Mouse (Mus musculus) lung, embryonic 16.5 days (tissue): ENCODE measurements at regions not wholly inside any gene's neighbourhood (a gene's known extent, or its start where the extent isn't known, plus 50 kb on each side); places are given as distances from the start of the nearest gene placed in this dataset.
A peak's percentile ranks its signal among the peaks of the same experiment; 100 is the strongest.

Source experiments
- ATAC-seq: fragments of 200-750 bp; cut with Nextera tagmentation; 2 replicates; pipeline ENCODE4 v1.8.0; 2017; ENCODE audit warnings: low read depth, mild to moderate bottlenecking, moderate library complexity
- H3K27ac ChIP-seq: fragments of 300-500 bp; sonication (generic); 2 replicates; pipeline ENCODE4 v1.5.1; 2014; ENCODE audit warnings: mild to moderate bottlenecking, control low read depth, low read length
- H3K27me3 ChIP-seq: fragments of 300-500 bp; sonication (generic); 2 replicates; pipeline ENCODE4 v1.6.1; 2014; ENCODE audit warnings: low read depth, low read length, mixed read lengths; ENCODE audit not compliant: control insufficient read depth, insufficient read depth
- H3K36me3 ChIP-seq: fragments of 300-500 bp; sonication (generic); 2 replicates; pipeline ENCODE4 v1.6.1; 2014; ENCODE audit warnings: low read length; ENCODE audit not compliant: control insufficient read depth, insufficient read depth
- H3K4me1 ChIP-seq: fragments of 300-500 bp; sonication (generic); replicated peaks from 2 replicates; pipeline ENCODE4 v1.6.1; 2014; ENCODE audit warnings: low read length, mixed read lengths; ENCODE audit not compliant: control insufficient read depth, insufficient read depth
- H3K4me2 ChIP-seq: fragments of 300-500 bp; sonication (generic); 2 replicates; pipeline ENCODE4 v1.6.1; 2014; ENCODE audit warnings: low read depth, low read length, control low read depth
- H3K4me3 ChIP-seq: fragments of 300-500 bp; sonication (generic); 2 replicates; pipeline ENCODE4 v1.5.1; 2014; ENCODE audit warnings: mild to moderate bottlenecking, low read length, control low read depth
- H3K9ac ChIP-seq: fragments of 300-500 bp; sonication (generic); 2 replicates; pipeline ENCODE4 v1.6.1; 2014; ENCODE audit warnings: low read length, control low read depth
- H3K9me3 ChIP-seq: fragments of 300-500 bp; sonication (generic); 2 replicates; pipeline ENCODE4 v1.6.1; 2016; ENCODE audit warnings: low read length; ENCODE audit not compliant: control insufficient read depth
- WGBS: fragments of 180-500 bp; shearing (Covaris S2); extraction: QIAGEN DNeasy Blood & Tissue Kit; methylation state at CpG from one replicate; pipeline ENCODE4 v1.1.7; 2014; 5-methylcytosine and 5-hydroxymethylcytosine counted together

DNA sequence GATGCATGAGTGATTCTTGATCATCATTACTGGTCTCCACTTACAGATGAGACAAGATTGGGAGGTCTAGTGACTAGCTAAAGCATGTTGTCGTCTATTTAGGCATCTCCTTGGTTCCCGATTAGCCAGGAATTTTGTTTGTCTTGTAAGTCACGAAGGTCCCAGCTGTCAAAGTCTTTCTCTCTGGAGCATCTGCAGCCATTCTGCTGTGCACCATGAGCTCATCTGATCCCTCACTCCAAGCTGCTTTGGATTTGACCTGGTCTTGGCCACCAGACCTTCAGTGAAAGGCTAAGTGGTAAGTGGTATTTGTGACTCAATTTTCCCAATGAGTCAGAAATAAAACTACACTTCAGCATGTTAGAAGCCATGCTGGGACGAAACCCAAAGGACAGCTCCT lies 53.3 kb upstream of the Creb5 start:
- no peaks in the 10 kb centered on the region for H3K9me3 ChIP-seq
- no peak overlapping the region for H3K27ac ChIP-seq
- H3K36me3 ChIP-seq = no peaks in the 10 kb centered on the region
- H3K4me2 ChIP-seq = no peak overlapping the region
- H3K27me3 ChIP-seq = no peaks in the 10 kb centered on the region
- H3K4me1 ChIP-seq = no peaks in the 10 kb centered on the region
- H3K4me3 ChIP-seq = no peak overlapping the region
- WGBS = 53% methylated on average over 4 of the region's 4 CpGs
- no peak overlapping the region for H3K9ac ChIP-seq
- no peak for ATAC-seq

GRCm38 (mm10) chr6:53232616-53233015 lies 54.5 kb upstream of the Creb5 start:
- no peak overlapping the region for H3K27ac ChIP-seq
- no peaks in the 10 kb centered on the region for H3K36me3 ChIP-seq
- no peak overlapping the region for H3K4me2 ChIP-seq
- H3K4me1 ChIP-seq = no peaks in the 10 kb centered on the region
- no peak overlapping the region for H3K9ac ChIP-seq
- ATAC-seq = peak; percentile 64; the same call in 1 of the 2 replicates
- H3K9me3 ChIP-seq = no peaks in the 10 kb centered on the region
- H3K27me3 ChIP-seq = no peaks in the 10 kb centered on the region
- 33% methylated on average over 5 of the region's 5 CpGs for WGBS
- H3K4me3 ChIP-seq = no peak overlapping the region

DNA sequence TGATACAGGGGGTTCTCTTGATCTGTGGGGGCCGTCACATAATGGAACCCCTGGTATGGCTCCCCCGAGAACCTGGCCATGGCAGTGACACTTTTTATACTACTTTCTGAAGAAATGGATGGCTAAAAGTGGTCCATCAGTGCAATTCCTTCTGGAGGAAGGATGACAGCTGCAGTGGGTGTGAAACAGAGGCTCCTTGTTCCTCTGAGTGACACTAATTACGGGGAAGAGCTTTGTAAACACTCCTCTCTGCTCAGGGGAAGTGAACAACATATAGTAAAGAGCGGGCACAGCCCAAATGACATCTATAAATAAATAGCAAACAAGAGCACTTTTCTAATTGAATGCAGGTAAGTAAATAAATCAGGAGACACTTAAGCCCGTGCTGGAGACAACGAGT lies 57.7 kb upstream of the Creb5 start:
- Histone ChIP-seq H3K27me3 (no peaks in the 10 kb centered on the region), H3K4me3 (no peak overlapping the region), H3K4me2 (no peak overlapping the region), H3K9ac (no peak overlapping the region), H3K9me3 (no peaks in the 10 kb centered on the region), H3K4me1 (no peaks in the 10 kb centered on the region), H3K36me3 (no peaks in the 10 kb centered on the region), H3K27ac (no peak overlapping the region)
- ATAC-seq = no peak
- WGBS = 35% methylated on average over 6 of the region's 6 CpGs

DNA sequence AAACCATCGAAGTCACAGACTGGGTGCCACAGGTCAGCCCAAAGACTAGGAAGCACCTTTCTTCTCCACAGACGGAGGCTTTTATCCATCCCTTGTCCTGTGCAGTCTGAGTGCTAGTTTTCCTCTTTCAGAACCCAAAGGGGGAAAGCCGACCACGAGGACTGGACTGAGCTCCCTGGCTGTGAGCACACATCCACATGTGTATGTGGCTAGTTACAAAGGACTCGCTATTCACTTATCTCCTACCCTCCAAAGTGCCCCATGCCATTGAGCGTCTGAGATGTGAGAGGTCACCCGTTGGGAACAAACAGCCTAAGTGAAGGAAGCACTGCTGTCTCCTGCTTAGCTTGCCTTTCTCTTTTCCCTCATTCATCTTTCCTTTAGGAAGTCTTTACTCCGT lies 65.0 kb upstream of the Creb5 start:
- no peak for ATAC-seq
- Histone ChIP-seq H3K4me3 (no peak overlapping the region), H3K27ac (no peak overlapping the region), H3K27me3 (no peaks in the 10 kb centered on the region), H3K9me3 (no peaks in the 10 kb centered on the region), H3K9ac (no peak overlapping the region), H3K36me3 (no peaks in the 10 kb centered on the region), H3K4me1 (0 out of 2 replicates have a peak, but pooled peaks cover 3% of the 10 kb centered on the region), H3K4me2 (no peak overlapping the region)
- WGBS = 53% methylated on average over 8 of the region's 8 CpGs

DNA sequence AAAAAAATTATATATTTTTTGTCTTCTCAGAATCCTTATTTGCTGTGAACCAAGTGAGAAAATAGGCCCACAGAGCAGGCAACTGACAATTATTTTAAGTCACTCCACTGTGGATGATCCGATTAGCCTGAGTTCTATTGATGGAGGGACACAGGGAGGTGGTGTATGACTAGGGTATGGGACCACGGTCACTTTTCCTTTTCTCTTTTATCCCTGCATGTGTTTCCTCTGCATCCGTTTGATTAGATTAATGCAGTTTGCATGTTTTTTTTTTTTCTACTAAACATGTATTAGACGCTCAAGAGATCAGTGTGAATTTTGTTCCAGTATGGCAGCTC lies 65.4 kb upstream of the Creb5 start:
- Histone ChIP-seq H3K9me3 (no peaks in the 10 kb centered on the region), H3K4me3 (no peak overlapping the region), H3K27ac (no peak overlapping the region), H3K27me3 (no peaks in the 10 kb centered on the region), H3K4me1 (0 out of 2 replicates have a peak, but pooled peaks cover 3% of the 10 kb centered on the region), H3K9ac (no peak overlapping the region), H3K4me2 (no peak overlapping the region), H3K36me3 (no peaks in the 10 kb centered on the region)
- ATAC-seq = no peak
- 84% methylated on average over 4 of the region's 4 CpGs for WGBS

- no peak overlapping the region for H3K4me2 ChIP-seq
- H3K9me3 ChIP-seq = no peaks in the 10 kb centered on the region
- no peak for ATAC-seq
- no peak overlapping the region for H3K4me3 ChIP-seq
- 0 out of 2 replicates have a peak, but pooled peaks cover 3% of the 10 kb centered on the region for H3K4me1 ChIP-seq
- H3K9ac ChIP-seq = no peak overlapping the region
- 85% methylated on average over 18 of the region's 18 CpGs for WGBS
- no peaks in the 10 kb centered on the region for H3K36me3 ChIP-seq
- H3K27me3 ChIP-seq = no peaks in the 10 kb centered on the region
- no peak overlapping the region for H3K27ac ChIP-seq
Observed at GRCm38 (mm10) chr6:53220784-53221667, 66.0 kb upstream of the Creb5 start.

- Histone ChIP-seq H3K9me3 (no peaks in the 10 kb centered on the region), H3K4me3 (no peak overlapping the region), H3K27ac (peak overlapping the region; percentile 25; the same call in 1 of the 2 replicates), H3K9ac (no peak overlapping the region), H3K36me3 (no peaks in the 10 kb centered on the region), H3K27me3 (no peaks in the 10 kb centered on the region), H3K4me1 (0 out of 2 replicates have a peak, but pooled peaks cover 3% of the 10 kb centered on the region), H3K4me2 (no peak overlapping the region)
- 50% methylated on average over 10 of the region's 10 CpGs for WGBS
- ATAC-seq = peak; percentile 93
Observed at GRCm38 (mm10) chr6:53218871-53219286, 68.2 kb upstream of the Creb5 start.

- Histone ChIP-seq H3K27me3 (no peaks in the 10 kb centered on the region), H3K4me3 (no peak overlapping the region), H3K9ac (no peak overlapping the region), H3K36me3 (no peaks in the 10 kb centered on the region), H3K27ac (no peak overlapping the region), H3K4me2 (no peak overlapping the region), H3K9me3 (no peaks in the 10 kb centered on the region), H3K4me1 (0 out of 2 replicates have a peak, but pooled peaks cover 5% of the 10 kb centered on the region)
- 50% methylated on average over 10 of the region's 10 CpGs for WGBS
- no peak for ATAC-seq
Observed at GRCm38 (mm10) chr6:53217234-53218015, 69.6 kb upstream of the Creb5 start.

GRCm38 (mm10) chr6:53216715-53217114 lies 70.4 kb upstream of the Creb5 start:
- Histone ChIP-seq H3K36me3 (no peaks in the 10 kb centered on the region), H3K4me3 (no peak overlapping the region), H3K27ac (no peak overlapping the region), H3K27me3 (no peaks in the 10 kb centered on the region), H3K4me2 (no peak overlapping the region), H3K9ac (no peak overlapping the region), H3K4me1 (peaks cover 11% of the 10 kb centered on the region), H3K9me3 (no peaks in the 10 kb centered on the region)
- 75% methylated on average over 2 of the region's 2 CpGs for WGBS
- ATAC-seq = no peak
